Mouse (Mus musculus) megakaryocyte, adult 5-6 weeks (primary cell): Measurements from ENCODE around the gene Islr2. TPM values are rescaled to one million over a fixed set of nuclear protein-coding genes. Genes with fewer than 3 reads are reported as not detected.

Experiments
- ATAC-seq: 2 replicates; pipeline ENCODE4 v1.8.0; 2016; ENCODE audit warnings: mild to moderate bottlenecking, inconsistent platforms; ENCODE audit not compliant: poor library complexity, severe bottlenecking
- total RNA-seq, 2 experiments: library from RNA; stranded (forward) in 1 of 2; stranded (reverse) in 1 of 2; fragments of 153-499, 151-499 nt in 1 of 2; fragments of 221-1000, 200-1000 nt in 1 of 2; gene quantifications; 2 replicates each; pipeline versions ENCODE4 v1.2.3 to v1.2.4; 2015 to 2017

Gene Islr2
- total RNA-seq, 2 experiments from 2014 or later = not detected

- no peak for ATAC-seq
Measured at GRCm38 (mm10) chr9:58224356-58224755, 20.2 kb upstream of the Islr2 start.

- ATAC-seq = peak; percentile 52; the same call in 1 of the 2 replicates
Measured at GRCm38 (mm10) chr9:58220218-58220903, 16.2 kb upstream of the Islr2 start.

GRCm38 (mm10) chr9:58218539-58218938 lies 14.4 kb upstream of the Islr2 start:
- no peak for ATAC-seq

GRCm38 (mm10) chr9:58216402-58216801 lies 12.3 kb upstream of the Islr2 start:
- no peak for ATAC-seq

GRCm38 (mm10) chr9:58214519-58215180 lies 10.5 kb upstream of the Islr2 start:
- ATAC-seq = no peak

- ATAC-seq = no peak
Measured at GRCm38 (mm10) chr9:58213865-58214264, 9.7 kb upstream of the Islr2 start.

GRCm38 (mm10) chr9:58213377-58213776 lies 9.3 kb upstream of the Islr2 start:
- no peak for ATAC-seq

GRCm38 (mm10) chr9:58210304-58210627 lies 6.1 kb upstream of the Islr2 start:
- ATAC-seq = peak; percentile 56

GRCm38 (mm10) chr9:58209462-58210303 lies 5.6 kb upstream of the Islr2 start:
- peak; percentile 45 for ATAC-seq

GRCm38 (mm10) chr9:58206013-58206412 lies 1.9 kb upstream of the Islr2 start:
- no peak for ATAC-seq

- ATAC-seq = peak; percentile 91
Measured at GRCm38 (mm10) chr9:58204448-58205000, 405 bp upstream of the Islr2 start.

GRCm38 (mm10) chr9:58202676-58203453 lies 1.3 kb downstream of the Islr2 start:
- no peak for ATAC-seq

- ATAC-seq = no peak
Measured at GRCm38 (mm10) chr9:58201861-58202549, 2.1 kb downstream of the Islr2 start.

GRCm38 (mm10) chr9:58201091-58201842 lies 2.9 kb downstream of the Islr2 start:
- ATAC-seq = no peak

- no peak for ATAC-seq
Measured at GRCm38 (mm10) chr9:58200270-58201090, 3.6 kb downstream of the Islr2 start.

- no peak for ATAC-seq
Measured at GRCm38 (mm10) chr9:58199381-58200269, 4.5 kb downstream of the Islr2 start.

GRCm38 (mm10) chr9:58198801-58199371 lies 5.2 kb downstream of the Islr2 start:
- ATAC-seq = no peak
